Mouse (Mus musculus) megakaryocyte progenitor cell, adult 5-6 weeks (primary cell): ENCODE results near the gene Slc10a7. TPM values are rescaled to one million over a fixed set of nuclear protein-coding genes. Genes with fewer than 3 reads are reported as not detected.
"Not testable (repeated sequence)": the region's sequence is repeated elsewhere in the genome, so short reads cannot be mapped to it uniquely, and the experiment has no call there.

Experiments
- ATAC-seq: replicated peaks from 2 replicates; pipeline ENCODE4 v1.8.0; 2016; ENCODE audit warnings: mild to moderate bottlenecking, moderate TSS enrichment, inconsistent platforms; ENCODE audit not compliant: poor library complexity
- total RNA-seq, 2 experiments: library from RNA; stranded (forward) in 1 of 2; stranded (reverse) in 1 of 2; fragments of 157-497, 149-512 nt in 1 of 2; fragments of 200-1000 nt in 1 of 2; gene quantifications; 2 replicates each; pipeline versions ENCODE4 v1.2.3 to v1.2.4; 2015 to 2017

Slc10a7 gene
- total RNA-seq (2015) (28.3 and 28.4 TPM in 2 replicates), total RNA-seq (2017) (19.9 and 22.7 TPM in 2 replicates)

GRCm38 (mm10) chr8:78509273-78510031, at the start of gene Slc10a7:
TSS of gene Slc10a7 (plus strand) at chr8:78509346.
- peak; percentile 77 for ATAC-seq

GRCm38 (mm10) chr8:78463941-78464340, 45.2 kb upstream of the Slc10a7 start:
- no peak for ATAC-seq

GRCm38 (mm10) chr8:78467889-78468288, 41.3 kb upstream of the Slc10a7 start:
- 0 out of 2 replicates have a peak, but pooled peaks have one; percentile 23 for ATAC-seq

- ATAC-seq = no peak
Measured at GRCm38 (mm10) chr8:78477051-78477829, 31.9 kb upstream of the Slc10a7 start.

GRCm38 (mm10) chr8:78489733-78490132, 19.4 kb upstream of the Slc10a7 start:
- no peak for ATAC-seq

GRCm38 (mm10) chr8:78493031-78493430, 16.1 kb upstream of the Slc10a7 start:
- ATAC-seq = no peak

- ATAC-seq = not testable (repeated sequence)
Measured at GRCm38 (mm10) chr8:78496273-78496672, 12.9 kb upstream of the Slc10a7 start.

- ATAC-seq = no peak
Measured at GRCm38 (mm10) chr8:78502706-78503105, 6.4 kb upstream of the Slc10a7 start.

GRCm38 (mm10) chr8:78507979-78508718, 997 bp upstream of the Slc10a7 start:
- ATAC-seq = peak; percentile 21

- ATAC-seq = peak; percentile 78
Measured at GRCm38 (mm10) chr8:78508719-78509272, 350 bp upstream of the Slc10a7 start, which contains the start of gene Rbmxl1. TSS of gene Rbmxl1 (minus strand) at chr8:78508898.

- peak; percentile 16 for ATAC-seq
Measured at GRCm38 (mm10) chr8:78510094-78510493, 948 bp downstream of the Slc10a7 start.

- no peak for ATAC-seq
Measured at GRCm38 (mm10) chr8:78510926-78511325, 1.8 kb downstream of the Slc10a7 start.

GRCm38 (mm10) chr8:78513106-78513505, 4.0 kb downstream of the Slc10a7 start:
- no peak for ATAC-seq

GRCm38 (mm10) chr8:78514706-78515105, 5.6 kb downstream of the Slc10a7 start:
- no peak for ATAC-seq

GRCm38 (mm10) chr8:78515132-78515531, 6.0 kb downstream of the Slc10a7 start:
- no peak for ATAC-seq

- ATAC-seq = no peak
Measured at GRCm38 (mm10) chr8:78533981-78534380, 24.8 kb downstream of the Slc10a7 start.

GRCm38 (mm10) chr8:78536716-78537115, 27.6 kb downstream of the Slc10a7 start:
- ATAC-seq = no peak

- no peak for ATAC-seq
Measured at GRCm38 (mm10) chr8:78537795-78538194, 28.6 kb downstream of the Slc10a7 start.

- 0 out of 2 replicates have a peak, but pooled peaks have one; percentile 37 for ATAC-seq
Measured at GRCm38 (mm10) chr8:78542670-78543069, 33.5 kb downstream of the Slc10a7 start.

- no peak for ATAC-seq
Measured at GRCm38 (mm10) chr8:78543621-78544020, 34.5 kb downstream of the Slc10a7 start.

GRCm38 (mm10) chr8:78544545-78544944, 35.4 kb downstream of the Slc10a7 start:
- no peak for ATAC-seq
